Mouse (Mus musculus) E14TG2a.4 (cell line): Measurements from ENCODE around the gene Cflar.
"Not testable (repeated sequence)": the region's sequence is repeated elsewhere in the genome, so short reads cannot be mapped to it uniquely, and the experiment has no call there.

ENCODE experiments used
- H3K27me3 ChIP-seq: 2 replicates; pipeline ENCODE4 v1.6.1; 2014; ENCODE audit warnings: low read length, control low read depth; ENCODE audit not compliant: insufficient read depth
- H3K36me3 ChIP-seq: 2 replicates; pipeline ENCODE4 v1.6.1; 2014; ENCODE audit warnings: low read length, control low read depth; ENCODE audit not compliant: insufficient read depth
- H3K4me1 ChIP-seq: replicated peaks from 2 replicates; pipeline ENCODE4 v1.6.1; 2014; ENCODE audit warnings: low read depth, low read length, control low read depth
- H3K4me3 ChIP-seq: replicated peaks from 2 replicates; pipeline ENCODE4 v1.5.1; 2014; ENCODE audit warnings: mild to moderate bottlenecking, low read length
- H3K9me3 ChIP-seq: 2 replicates; pipeline ENCODE4 v1.6.1; 2014; ENCODE audit warnings: low read length, control low read depth
- CTCF ChIP-seq: conservative IDR thresholded peaks from 2 replicates; pipeline ENCODE4 v1.5.1; 2014; ENCODE audit warnings: low read length
- NANOG ChIP-seq: IDR thresholded peaks from 2 replicates; pipeline ENCODE4 v1.6.1; 2014; ENCODE audit warnings: borderline replicate concordance, low read length, mixed read lengths
- POU5F1 ChIP-seq: IDR thresholded peaks from 2 replicates; pipeline ENCODE4 v1.6.1; 2014; ENCODE audit warnings: low read length, borderline replicate concordance

The Cflar gene

DNA sequence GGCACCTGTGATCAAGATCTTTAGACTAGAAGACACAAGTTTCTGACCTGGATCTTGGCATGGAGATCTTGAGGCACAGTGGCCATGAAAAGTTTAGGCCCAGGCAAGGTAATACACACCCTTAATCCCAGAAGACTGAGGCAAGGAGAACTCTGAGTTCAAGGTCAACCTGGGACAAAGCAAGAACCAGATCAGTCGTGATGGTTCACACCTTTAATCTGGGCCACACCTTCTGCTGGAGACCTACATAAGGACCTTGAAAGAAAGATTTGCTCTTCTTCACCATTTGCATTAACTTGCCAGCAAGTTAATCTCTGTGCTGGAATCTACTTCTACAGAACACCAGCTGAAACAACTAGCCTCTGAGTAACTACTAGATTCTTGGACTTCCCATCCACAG, 49.3 kb downstream of the Cflar start:
- no peaks in the 10 kb centered on the region for H3K4me1 ChIP-seq
- H3K36me3 ChIP-seq = peaks cover 26% of the 10 kb centered on the region
- H3K9me3 ChIP-seq = peaks cover 88% of the 10 kb centered on the region
- no peaks in the 10 kb centered on the region for H3K27me3 ChIP-seq
- no peak overlapping the region for H3K4me3 ChIP-seq
- TF ChIP-seq CTCF = no peak
- no peak for TF ChIP-seq NANOG
- no peak for TF ChIP-seq POU5F1

DNA sequence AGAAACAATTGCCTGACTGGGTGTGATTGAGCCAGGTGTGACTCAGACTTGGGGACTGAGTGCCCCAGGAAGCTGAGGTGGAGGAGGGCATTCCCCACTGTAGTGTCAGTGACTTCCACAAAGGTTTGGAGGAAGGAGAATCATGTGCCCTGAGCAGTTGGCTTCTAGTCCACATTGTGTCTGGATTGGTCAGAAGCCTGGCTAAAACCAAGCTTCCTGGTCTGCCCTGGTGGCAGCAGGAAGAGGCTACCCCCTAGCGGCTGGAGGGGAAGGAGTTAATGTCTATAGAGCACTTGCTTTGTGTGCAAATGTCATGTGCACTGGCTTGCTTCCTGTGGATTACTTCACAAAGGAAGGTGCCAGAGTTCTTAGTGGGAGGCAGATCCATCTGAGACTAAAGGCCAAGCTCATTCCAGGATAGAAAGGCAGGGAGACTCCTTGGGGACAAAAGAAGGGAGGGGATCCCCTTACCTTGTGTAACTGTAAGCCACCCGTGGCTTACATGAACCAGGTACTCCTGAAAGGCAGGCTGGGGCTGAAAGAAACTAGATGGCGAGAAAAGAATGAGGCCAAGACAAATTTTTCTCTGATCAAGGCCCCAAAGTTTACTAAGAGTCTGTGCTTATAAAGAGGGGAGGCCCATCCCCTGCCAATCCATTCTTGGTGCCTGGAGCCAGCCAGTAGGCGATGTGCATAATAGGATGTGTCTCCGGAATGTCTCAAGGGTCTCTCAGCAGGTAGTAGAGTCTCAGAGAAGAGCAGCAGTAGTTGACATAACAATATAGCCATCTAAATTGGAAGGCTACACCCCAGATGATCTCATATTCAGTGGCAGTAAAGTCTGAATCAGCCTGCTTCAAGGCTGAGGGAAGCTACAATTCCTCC, 50.3 kb downstream of the Cflar start:
- H3K4me1 ChIP-seq, H3K4me3 ChIP-seq, H3K27me3 ChIP-seq: not testable (repeated sequence)
- peaks cover 89% of the 10 kb centered on the region for H3K9me3 ChIP-seq
- H3K36me3 ChIP-seq = peaks cover 21% of the 10 kb centered on the region
- TF ChIP-seq NANOG = peak; percentile 47; the same call in 1 of the 2 replicates

DNA sequence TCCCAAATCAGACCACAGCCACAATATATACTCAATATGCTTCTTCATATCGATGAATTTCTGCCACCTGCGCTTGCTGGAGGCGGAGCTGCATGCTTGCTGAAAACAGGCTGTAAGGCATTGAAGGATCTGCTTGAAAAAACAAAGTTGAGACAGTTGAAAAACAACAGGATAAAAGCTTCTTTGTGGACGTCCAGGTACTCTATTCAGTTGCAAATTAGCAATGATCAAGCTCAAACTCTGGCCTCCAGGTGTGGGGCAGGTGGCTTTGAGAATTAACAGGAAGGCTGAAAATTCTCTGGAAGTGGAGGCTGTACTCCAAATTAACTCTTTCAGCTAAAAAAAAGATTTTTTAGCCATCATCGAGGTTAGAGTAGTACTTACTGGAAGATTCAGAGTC, 51.3 kb downstream of the Cflar start:
- Histone ChIP-seq H3K36me3 (peaks cover 21% of the 10 kb centered on the region), H3K4me3 (no peak overlapping the region), H3K4me1 (no peaks in the 10 kb centered on the region; the same call in 1 of the 2 replicates), H3K9me3 (peaks cover 90% of the 10 kb centered on the region), H3K27me3 (no peaks in the 10 kb centered on the region)
- TF ChIP-seq NANOG (peak; percentile 65; the same call in 1 of the 2 replicates), POU5F1 (no peak)

DNA sequence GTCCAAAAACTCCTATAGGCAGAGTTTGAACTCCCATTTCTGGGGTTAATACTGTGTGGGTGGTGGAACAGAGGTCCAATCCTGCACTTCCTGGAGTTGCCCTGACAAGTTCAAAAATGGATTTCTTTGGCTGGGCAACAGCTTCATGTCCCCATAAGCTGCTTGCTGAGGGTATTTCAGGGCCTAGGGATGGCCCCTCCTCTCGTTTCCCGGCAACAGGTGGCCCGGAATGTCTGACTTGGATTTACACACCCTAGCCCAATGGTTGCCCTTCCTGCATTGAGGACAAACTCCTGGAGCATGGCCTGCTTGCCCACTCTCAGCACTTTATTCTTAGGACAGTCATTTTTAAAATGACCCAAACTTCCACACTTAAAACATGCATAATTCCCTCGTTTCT, 55.1 kb downstream of the Cflar start:
- peaks cover 61% of the 10 kb centered on the region for H3K9me3 ChIP-seq

DNA sequence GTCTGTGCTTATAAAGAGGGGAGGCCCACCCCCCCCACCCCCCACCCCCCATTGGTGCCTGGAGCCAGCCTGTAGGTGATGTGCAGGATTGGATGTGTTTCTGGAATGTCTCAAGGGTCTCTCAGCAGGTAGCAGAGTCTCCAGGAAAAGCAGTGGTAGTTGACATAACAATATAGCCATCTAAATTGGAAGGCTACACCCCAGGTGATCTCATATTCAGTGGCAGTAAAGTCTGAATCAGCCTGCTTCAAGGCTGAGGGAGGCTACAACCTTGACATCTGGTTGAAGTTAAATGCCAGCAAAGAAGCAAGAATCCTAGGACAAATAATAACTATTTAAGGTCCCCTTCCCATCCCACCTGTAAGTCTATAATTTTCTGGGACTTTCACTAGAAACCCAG, 57.8 kb downstream of the Cflar start:
- no peaks in the 10 kb centered on the region for H3K27me3 ChIP-seq
- H3K4me1 ChIP-seq = peaks cover 15% of the 10 kb centered on the region
- H3K9me3 ChIP-seq = peaks cover 39% of the 10 kb centered on the region
- no peaks in the 10 kb centered on the region for H3K36me3 ChIP-seq
- no peak overlapping the region for H3K4me3 ChIP-seq
- TF ChIP-seq CTCF (no peak), NANOG (peak; percentile 87), POU5F1 (no peak)

More for the DNA sequence above, 55.1 kb downstream of the Cflar start:
- H3K4me1 ChIP-seq = peaks cover 15% of the 10 kb centered on the region
- H3K4me3 ChIP-seq, H3K27me3 ChIP-seq, H3K36me3 ChIP-seq: not testable (repeated sequence)

DNA sequence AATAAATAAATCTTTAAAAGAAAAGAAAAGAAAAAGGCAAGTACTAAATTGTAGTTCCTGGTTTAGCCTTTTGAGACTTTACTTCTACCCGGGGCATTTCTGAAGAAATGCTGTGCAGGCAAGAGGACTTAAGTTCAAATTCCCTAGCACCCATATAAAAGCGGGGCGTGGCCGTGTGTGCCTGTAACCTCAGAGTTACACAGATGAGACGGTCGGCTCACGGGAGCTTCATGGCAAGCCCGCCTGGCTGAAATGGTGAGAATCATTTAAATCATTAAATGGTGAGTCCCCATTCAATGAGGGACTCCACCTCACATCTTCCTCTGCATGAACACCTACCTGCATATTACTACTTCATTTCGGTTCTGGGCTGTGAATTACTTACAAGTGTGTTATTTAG, 58.4 kb downstream of the Cflar start:
- no peak for TF ChIP-seq NANOG
- no peak for TF ChIP-seq POU5F1
- no peak for TF ChIP-seq CTCF
- peaks cover 15% of the 10 kb centered on the region for H3K4me1 ChIP-seq
- H3K9me3 ChIP-seq = peaks cover 39% of the 10 kb centered on the region
- H3K27me3 ChIP-seq = no peaks in the 10 kb centered on the region
- no peaks in the 10 kb centered on the region for H3K36me3 ChIP-seq
- no peak overlapping the region for H3K4me3 ChIP-seq

DNA sequence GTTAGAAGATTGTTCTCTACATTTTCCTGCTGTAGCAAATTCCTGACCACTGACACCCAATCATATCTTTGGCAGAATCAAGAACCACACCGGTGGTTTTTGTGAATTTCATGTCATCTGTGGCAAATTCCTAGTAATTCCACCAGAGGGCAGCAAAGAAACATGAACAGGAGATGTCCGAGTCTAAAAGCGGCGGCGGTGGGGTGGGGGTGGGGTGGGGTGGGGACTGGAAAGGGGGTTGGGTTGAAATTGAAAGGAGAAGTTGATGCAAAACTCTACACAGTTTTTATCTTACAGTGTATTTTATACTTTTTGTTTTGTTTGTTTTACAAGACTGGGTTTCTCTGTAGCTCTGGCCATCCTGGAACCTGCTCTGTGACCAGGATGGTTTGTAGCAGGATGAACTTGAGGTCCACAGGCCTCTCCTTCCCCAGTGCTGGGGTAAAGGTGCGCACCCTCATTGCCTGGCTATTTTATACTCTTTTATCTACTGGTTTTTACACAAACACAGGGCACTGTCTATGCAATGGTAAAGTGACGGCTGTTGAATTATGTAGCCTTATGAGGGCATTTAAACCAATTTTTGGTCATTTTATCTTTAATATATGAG, 58.9 kb downstream of the Cflar start:
- peaks cover 39% of the 10 kb centered on the region for H3K9me3 ChIP-seq
- H3K27me3 ChIP-seq = no peaks in the 10 kb centered on the region
- H3K4me3 ChIP-seq = no peak overlapping the region
- H3K36me3 ChIP-seq = no peaks in the 10 kb centered on the region
- TF ChIP-seq CTCF (peak; percentile 48), POU5F1 (no peak)
- H3K4me1 ChIP-seq = peaks cover 15% of the 10 kb centered on the region

DNA sequence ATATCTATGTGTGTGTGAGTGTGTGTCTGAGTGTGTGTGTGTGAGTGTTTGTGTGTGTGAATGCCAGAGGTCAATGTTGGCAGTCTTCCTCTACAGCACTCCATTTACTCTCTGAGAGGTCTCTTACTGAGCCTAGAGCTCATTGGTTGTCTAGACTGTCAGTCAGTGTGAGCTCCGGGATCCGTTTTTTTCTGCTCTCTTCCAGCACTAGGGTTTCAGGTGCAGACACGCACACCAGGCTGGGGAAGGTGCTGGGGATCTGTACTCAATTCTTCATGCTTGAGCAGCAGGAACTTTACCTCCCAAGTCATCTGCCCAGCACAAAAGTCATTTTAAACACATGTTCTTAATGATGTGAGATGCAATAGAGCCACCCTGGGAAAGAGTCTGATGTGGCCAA, 60.8 kb downstream of the Cflar start:
- TF ChIP-seq POU5F1 (no peak), NANOG (no peak), CTCF (no peak)
- Histone ChIP-seq H3K9me3 (peaks cover 32% of the 10 kb centered on the region), H3K4me1 (peaks cover 15% of the 10 kb centered on the region), H3K27me3 (no peaks in the 10 kb centered on the region), H3K4me3 (no peak overlapping the region), H3K36me3 (no peaks in the 10 kb centered on the region)

DNA sequence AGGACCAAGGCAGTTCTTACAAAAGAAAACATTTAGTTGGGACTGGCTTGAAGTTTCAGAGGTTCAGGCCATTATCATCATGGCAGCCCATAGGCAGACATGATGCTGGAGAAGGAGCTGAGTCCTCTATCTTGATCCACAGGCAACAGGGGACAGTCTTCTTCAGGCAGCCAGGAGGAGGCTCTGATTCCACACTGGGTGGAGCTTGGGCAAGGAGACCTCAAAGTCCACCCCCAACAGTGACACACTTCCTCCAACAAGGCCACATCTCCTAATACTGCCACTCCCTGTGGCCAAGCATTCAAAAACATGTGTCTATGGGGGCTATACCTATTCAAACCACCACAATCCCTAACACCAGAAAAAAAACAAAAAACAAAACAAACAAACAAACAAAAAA, 62.0 kb downstream of the Cflar start:
- Histone ChIP-seq H3K4me3 (no peak overlapping the region), H3K27me3 (no peaks in the 10 kb centered on the region), H3K4me1 (peaks cover 12% of the 10 kb centered on the region), H3K9me3 (peaks cover 36% of the 10 kb centered on the region), H3K36me3 (no peaks in the 10 kb centered on the region)
- TF ChIP-seq NANOG = no peak
- TF ChIP-seq POU5F1 = no peak
